Mouse (Mus musculus): ENCODE measurements around the gene Tcte3. TPM values are rescaled to one million over a fixed set of nuclear protein-coding genes. Genes with fewer than 3 reads are reported as not detected.

Tcte3 gene
- 0.73 and 2.0 TPM in 2 replicates for polyA plus RNA-seq (2021; fragmentation: Nextera tagmentation)
- long read RNA-seq, experiment 1, partial matches to known transcripts: 0 of 2 reads
- long read RNA-seq, experiment 1, other reads (novel, unspliced or antisense): 2 of 2 reads
- long read RNA-seq, experiment 2, partial matches to known transcripts: 0 of 2 reads
- long read RNA-seq, experiment 2, other reads (novel, unspliced or antisense): 2 of 2 reads

GRCm38 (mm10) chr17:15041175-15041729 lies at the start of gene Tcte3, which contains the start of the genes Ermard and Gm3448:
Gene Tcte3, minus strand, starts transcription at chr17:15041488.
Gene Ermard, plus strand, starts transcription at chr17:15041208.
Gene Gm3448, minus strand, starts transcription at chr17:15041537.

GRCm38 (mm10) chr17:15009706-15010413 lies 31.4 kb downstream of the Tcte3 start, which contains the start of gene Gm3435:
Gene Gm3435, plus strand, starts transcription at chr17:15010176.

GRCm38 (mm10) chr17:14978362-14979038 lies 62.8 kb downstream of the Tcte3 start, which contains the start of the genes 9030025P20Rik and Gm3417:
Gene 9030025P20Rik, plus strand, starts transcription at chr17:14978468.
Gene Gm3417, minus strand, starts transcription at chr17:14978790.

Other genes starting within 250 kb of the Tcte3 start
- 10.8 and 11.3 TPM in 2 replicates for gene Wdr27, start 98.3 kb downstream of the Tcte3 start, polyA plus RNA-seq (2021; fragmentation: Nextera tagmentation)
- 12.1 and 12.7 TPM in 2 replicates for gene 1600012H06Rik, start 98.3 kb downstream of the Tcte3 start, polyA plus RNA-seq (2021; fragmentation: Nextera tagmentation)
- 6.4 and 9.4 TPM in 2 replicates for gene Phf10, start 80.2 kb downstream of the Tcte3 start, polyA plus RNA-seq (2021; fragmentation: Nextera tagmentation)
- 2.4 and 3.9 TPM in 2 replicates for gene 9030025P20Rik, start 63.0 kb downstream of the Tcte3 start, polyA plus RNA-seq (2021; fragmentation: Nextera tagmentation)
- not detected in 2 replicates for gene Gm3417, start 62.7 kb downstream of the Tcte3 start, polyA plus RNA-seq (2021; fragmentation: Nextera tagmentation)
- gene Gm3435, start 31.3 kb downstream of the Tcte3 start, polyA plus RNA-seq (2021; fragmentation: Nextera tagmentation): 3.0 and 8.0 TPM in 2 replicates
- 17.6 and 25.5 TPM in 2 replicates for gene Ermard, start 280 bp downstream of the Tcte3 start, polyA plus RNA-seq (2021; fragmentation: Nextera tagmentation)
- gene Gm3448, start within 50 bp of the Tcte3 start, polyA plus RNA-seq (2021; fragmentation: Nextera tagmentation): 0.70 and 1.2 TPM in 2 replicates

Measured in left cerebral cortex, adult 6 months (tissue).